Mouse (Mus musculus) stomach, postnatal 0 days (tissue): ENCODE data around the gene Sdk2. TPM values are rescaled to one million over a fixed set of nuclear protein-coding genes. Genes with fewer than 3 reads are reported as not detected.

ENCODE experiments used
- ATAC-seq: fragments of 200-750 bp; cut with Nextera tagmentation; 2 replicates; pipeline ENCODE4 v1.8.0; 2017; ENCODE audit not compliant: low FRiP score, low TSS enrichment
- DNase-seq: peaks from one replicate; pipeline ENCODE4 v3.0.0-alpha.2; 2016; ENCODE audit warnings: low spot score
- H3K27ac ChIP-seq: fragments of 300-500 bp; sonication (generic); replicated peaks from 2 replicates; pipeline ENCODE4 v1.5.1; 2014; ENCODE audit warnings: mild to moderate bottlenecking, control low read depth
- H3K27me3 ChIP-seq: fragments of 300-500 bp; sonication (generic); 2 replicates; pipeline ENCODE4 v1.6.1; 2014; ENCODE audit warnings: low read length; ENCODE audit not compliant: control insufficient read depth, insufficient read depth
- H3K36me3 ChIP-seq: fragments of 300-500 bp; sonication (generic); 2 replicates; pipeline ENCODE4 v1.6.1; 2014; ENCODE audit warnings: low read length, mixed read lengths; ENCODE audit not compliant: control insufficient read depth, insufficient read depth
- H3K4me1 ChIP-seq: fragments of 300-500 bp; sonication (generic); replicated peaks from 2 replicates; pipeline ENCODE4 v1.6.1; 2014; ENCODE audit warnings: antibody characterized with exemption; ENCODE audit not compliant: control insufficient read depth, insufficient read depth
- H3K4me2 ChIP-seq: fragments of 300-500 bp; sonication (generic); replicated peaks from 2 replicates; pipeline ENCODE4 v1.6.1; 2014; ENCODE audit warnings: low read depth, mild to moderate bottlenecking, control low read depth, moderate library complexity
- H3K4me3 ChIP-seq: fragments of 300-500 bp; sonication (generic); 2 replicates; pipeline ENCODE4 v1.5.1; 2014; ENCODE audit warnings: low read depth, low read length, control low read depth
- H3K9ac ChIP-seq: fragments of 300-500 bp; sonication (generic); 2 replicates; pipeline ENCODE4 v1.6.1; 2014; ENCODE audit warnings: mild to moderate bottlenecking, low read length, control low read depth, mixed read lengths
- H3K9me3 ChIP-seq: fragments of 300-500 bp; sonication (generic); 2 replicates; pipeline ENCODE4 v1.6.1; 2016; ENCODE audit warnings: low read length; ENCODE audit not compliant: control insufficient read depth
- CTCF ChIP-seq: IDR thresholded peaks from 2 replicates; pipeline ENCODE4 v1.5.1; 2016; ENCODE audit warnings: antibody characterized with exemption, low read depth, mild to moderate bottlenecking, moderate library complexity
- EP300 ChIP-seq: optimal IDR thresholded peaks from 2 replicates; pipeline ENCODE3; 2016; ENCODE audit warnings: antibody characterized with exemption
- WGBS: fragments of 180-500 bp; shearing (Covaris S2); extraction: QIAGEN DNeasy Blood & Tissue Kit; methylation state at CpG from one replicate; pipeline ENCODE4 v1.1.7; 2014; 5-methylcytosine and 5-hydroxymethylcytosine counted together
- polyA plus RNA-seq: library from polyadenylated mRNA; unstranded; fragments of >200 nt; fragmentation: Nextera tagmentation; extraction: Ambion mirVana; gene quantifications from 2 replicates; pipeline ENCODE4 v1.2.1, GENCODE M21; 2015

Gene Sdk2
- polyA plus RNA-seq, 1 experiment from 2014 or later, result 0.45 TPM

GRCm38 (mm10) chr11:114028512-114028911, 38.3 kb downstream of the Sdk2 start:
- H3K4me2 ChIP-seq, result no peak overlapping the region
- 60% methylated on average over 6 of the region's 6 CpGs for WGBS

GRCm38 (mm10) chr11:114028021-114028420, 38.8 kb downstream of the Sdk2 start:
- no peak overlapping the region for H3K27ac ChIP-seq
- H3K27me3 ChIP-seq, result no peaks in the 10 kb centered on the region
- no peak for TF ChIP-seq EP300
- no peak for TF ChIP-seq CTCF
- ATAC-seq, result no peak
- no peak overlapping the region for H3K9ac ChIP-seq
- H3K4me2 ChIP-seq, result no peak overlapping the region
- peaks cover 4% of the 10 kb centered on the region; the same call in 1 of the 2 replicates for H3K4me1 ChIP-seq
- no peak for DNase-seq
- 57% methylated on average over 6 of the region's 6 CpGs for WGBS
- H3K36me3 ChIP-seq, result no peaks in the 10 kb centered on the region
- H3K4me3 ChIP-seq, result no peak overlapping the region
- H3K9me3 ChIP-seq, result no peaks in the 10 kb centered on the region

More at GRCm38 (mm10) chr11:114028512-114028911, 38.3 kb downstream of the Sdk2 start:
- no peak overlapping the region for H3K9ac ChIP-seq
- H3K4me3 ChIP-seq, result no peak overlapping the region
- H3K36me3 ChIP-seq, result no peaks in the 10 kb centered on the region
- ATAC-seq (no peak), DNase-seq (no peak)
- TF ChIP-seq CTCF (no peak), EP300 (no peak)
- H3K9me3 ChIP-seq, result no peaks in the 10 kb centered on the region
- no peak overlapping the region; the same call in 1 of the 2 replicates for H3K27ac ChIP-seq
- peaks cover 4% of the 10 kb centered on the region; the same call in 1 of the 2 replicates for H3K4me1 ChIP-seq
- H3K27me3 ChIP-seq, result no peaks in the 10 kb centered on the region

- TF ChIP-seq CTCF (no peak), EP300 (no peak)
- 66% methylated on average over 2 of the region's 2 CpGs for WGBS
- Histone ChIP-seq H3K4me3 (no peak overlapping the region), H3K9ac (no peak overlapping the region), H3K27me3 (no peaks in the 10 kb centered on the region), H3K27ac (no peak overlapping the region), H3K36me3 (no peaks in the 10 kb centered on the region), H3K4me1 (peaks cover 4% of the 10 kb centered on the region; the same call in 1 of the 2 replicates), H3K9me3 (no peaks in the 10 kb centered on the region), H3K4me2 (no peak overlapping the region)
- ATAC-seq (no peak), DNase-seq (no peak)
Observed at GRCm38 (mm10) chr11:114025056-114025455, 41.8 kb downstream of the Sdk2 start.

DNA sequence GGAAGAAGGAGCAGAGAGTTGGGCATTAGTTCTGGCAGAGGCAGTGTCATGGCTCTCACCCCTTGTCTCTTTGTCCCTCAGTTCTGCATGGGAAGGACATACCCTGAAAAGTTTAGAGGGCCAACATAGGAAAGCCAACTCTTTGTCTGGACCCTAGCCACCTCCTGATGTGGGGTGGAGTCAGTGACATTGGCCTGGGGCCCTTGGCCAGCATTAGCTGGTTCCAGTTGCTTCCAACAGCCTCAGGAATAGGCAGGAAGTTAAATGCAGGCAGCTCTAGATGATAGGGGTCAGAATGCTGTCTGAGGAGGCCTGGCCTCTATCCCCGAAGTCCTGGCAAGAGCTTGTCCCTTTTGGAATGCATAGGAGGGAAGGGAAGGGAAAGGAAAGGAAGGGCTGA, 42.9 kb downstream of the Sdk2 start:
- Histone ChIP-seq H3K4me3 (no peak overlapping the region), H3K27ac (no peak overlapping the region), H3K4me1 (peaks cover 2% of the 10 kb centered on the region; the same call in 1 of the 2 replicates), H3K4me2 (no peak overlapping the region), H3K27me3 (no peaks in the 10 kb centered on the region), H3K36me3 (no peaks in the 10 kb centered on the region), H3K9ac (no peak overlapping the region), H3K9me3 (no peaks in the 10 kb centered on the region)
- ATAC-seq (no peak), DNase-seq (no peak)
- 17% methylated on average over 1 of the region's 1 CpGs for WGBS
- TF ChIP-seq CTCF (no peak), EP300 (no peak)

- TF ChIP-seq EP300 (no peak), CTCF (no peak)
- no peaks in the 10 kb centered on the region for H3K36me3 ChIP-seq
- 79% methylated on average over 4 of the region's 4 CpGs for WGBS
- no peak overlapping the region for H3K27ac ChIP-seq
- ATAC-seq, result no peak
- no peak overlapping the region for H3K9ac ChIP-seq
- no peak for DNase-seq
- no peak overlapping the region for H3K4me3 ChIP-seq
- H3K27me3 ChIP-seq, result no peaks in the 10 kb centered on the region
- H3K9me3 ChIP-seq, result no peaks in the 10 kb centered on the region
- no peak overlapping the region for H3K4me2 ChIP-seq
- no peaks in the 10 kb centered on the region for H3K4me1 ChIP-seq
Observed at GRCm38 (mm10) chr11:114022166-114022565, 44.7 kb downstream of the Sdk2 start.

DNA sequence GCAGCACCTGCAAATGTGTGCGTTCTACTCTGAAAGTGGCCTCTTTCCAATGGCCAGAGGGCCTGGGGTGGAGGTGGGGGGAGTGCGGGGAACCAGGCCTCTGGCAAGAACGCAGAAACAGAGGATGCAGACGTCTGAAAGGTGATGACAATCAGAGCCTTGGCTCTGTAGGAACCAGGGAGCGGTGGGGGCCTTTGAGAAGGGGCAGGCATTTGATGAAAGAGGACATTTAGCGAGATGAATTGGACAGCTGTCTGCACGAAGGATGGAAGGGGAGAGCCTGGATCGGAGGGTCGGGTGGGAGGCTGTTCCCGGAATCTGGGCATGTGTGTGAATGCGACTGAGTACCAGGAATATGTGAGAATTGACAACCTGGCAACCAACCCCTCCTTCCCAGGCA, 47.8 kb downstream of the Sdk2 start:
- Histone ChIP-seq H3K36me3 (no peaks in the 10 kb centered on the region), H3K4me2 (no peak overlapping the region), H3K9me3 (no peaks in the 10 kb centered on the region), H3K27me3 (0 out of 2 replicates have a peak, but pooled peaks cover 2% of the 10 kb centered on the region), H3K4me1 (no peaks in the 10 kb centered on the region), H3K27ac (no peak overlapping the region), H3K9ac (no peak overlapping the region), H3K4me3 (no peak overlapping the region)
- ATAC-seq, result no peak
- DNase-seq, result no peak
- TF ChIP-seq CTCF, result no peak
- no peak for TF ChIP-seq EP300
- WGBS, result 62% methylated on average over 11 of the region's 11 CpGs
